Mouse (Mus musculus) thymus, adult 2 months (tissue): ENCODE measurements around the gene Atp5h. TPM values are rescaled to one million over a fixed set of nuclear protein-coding genes. Genes with fewer than 3 reads are reported as not detected.
"Not testable (repeated sequence)": the region's sequence is repeated elsewhere in the genome, so short reads cannot be mapped to it uniquely, and the experiment has no call there.

ENCODE experiments used
- DNase-seq: peaks from one replicate; pipeline ENCODE4 v3.0.0; 2021
- H3K27ac ChIP-seq: fragments of 200-500 bp; 2 replicates; pipeline ENCODE4 v1.5.1; 2012; ENCODE audit warnings: low read length, control low read depth; ENCODE audit not compliant: control insufficient read depth, insufficient read depth
- H3K27me3 ChIP-seq: fragments of 200-500 bp; 2 replicates; pipeline ENCODE4 v1.6.1; 2012; ENCODE audit warnings: mild to moderate bottlenecking, low read length, moderate library complexity, mixed read lengths; ENCODE audit not compliant: control insufficient read depth, insufficient read depth
- H3K36me3 ChIP-seq: fragments of 200-500 bp; 2 replicates; pipeline ENCODE4 v1.6.1; 2012; ENCODE audit warnings: mild to moderate bottlenecking, low read length, moderate library complexity; ENCODE audit not compliant: control insufficient read depth, insufficient read depth
- H3K4me1 ChIP-seq: fragments of 200-500 bp; replicated peaks from 2 replicates; pipeline ENCODE4 v1.6.1; 2012; ENCODE audit warnings: low read length; ENCODE audit not compliant: control insufficient read depth, insufficient read depth
- H3K4me3 ChIP-seq: fragments of 200-500 bp; 2 replicates; pipeline ENCODE4 v1.5.1; 2012; ENCODE audit warnings: mild to moderate bottlenecking, low read length, control low read depth, moderate library complexity; ENCODE audit not compliant: control insufficient read depth, insufficient read depth
- CTCF ChIP-seq: fragments of 200-500 bp; IDR thresholded peaks from 2 replicates; pipeline ENCODE4 v1.5.1; 2012; ENCODE audit warnings: mild to moderate bottlenecking, control low read depth, low read length, moderate library complexity, borderline replicate concordance; ENCODE audit not compliant: control insufficient read depth, poor library complexity, insufficient read depth; ENCODE audit errors: extremely low read depth
- POLR2A ChIP-seq: fragments of 200-500 bp; IDR thresholded peaks from 2 replicates; pipeline ENCODE4 v1.6.1; 2012; ENCODE audit warnings: mild to moderate bottlenecking, low read length, control low read depth, moderate library complexity; ENCODE audit not compliant: control insufficient read depth, poor library complexity, insufficient read depth; ENCODE audit errors: extremely low read depth
- WGBS: fragments of 180-500 bp; shearing (Covaris S2); methylation state at CpG from one replicate; pipeline ENCODE4 v1.1.7; 2018; 5-methylcytosine and 5-hydroxymethylcytosine counted together
- polyA plus RNA-seq: library from polyadenylated mRNA; depleted of rRNA; stranded (reverse); fragments of >200 nt; gene quantifications from 2 replicates; pipeline ENCODE4 v1.2.3, GENCODE M21; 2012

The Atp5h gene
- polyA plus RNA-seq, 1 experiment, result 155 TPM

GRCm38 (mm10) chr11:115391358-115391757 lies 28.4 kb downstream of the Atp5h start:
- Histone ChIP-seq H3K36me3 (no peaks in the 10 kb centered on the region), H3K27ac (no peak overlapping the region), H3K27me3 (no peaks in the 10 kb centered on the region), H3K4me1 (no peaks in the 10 kb centered on the region), H3K4me3 (no peak overlapping the region)
- no peak for TF ChIP-seq POLR2A
- no peak for TF ChIP-seq CTCF
- DNase-seq, result no peak
- 97% methylated on average over 7 of the region's 7 CpGs for WGBS

GRCm38 (mm10) chr11:115386859-115387258 lies 32.9 kb downstream of the Atp5h start:
- not testable (repeated sequence) for DNase-seq, H3K36me3 ChIP-seq, H3K4me1 ChIP-seq, H3K27ac ChIP-seq, H3K27me3 ChIP-seq, H3K4me3 ChIP-seq
- 67% methylated on average over 3 of the region's 3 CpGs for WGBS

- Histone ChIP-seq H3K4me3 (no peak overlapping the region), H3K27me3 (peaks cover 10% of the 10 kb centered on the region; the same call in 1 of the 2 replicates)
These were observed 35.2 kb downstream of the Atp5h start for GRCm38 (mm10) chr11:115384587-115384986.

GRCm38 (mm10) chr11:115383701-115384474 lies 35.9 kb downstream of the Atp5h start:
- Histone ChIP-seq H3K27me3 (peaks cover 10% of the 10 kb centered on the region; the same call in 1 of the 2 replicates), H3K36me3 (no peaks in the 10 kb centered on the region), H3K27ac (no peak overlapping the region), H3K4me3 (no peak overlapping the region), H3K4me1 (peaks cover 10% of the 10 kb centered on the region)
- DNase-seq, result no peak
- 70% methylated on average over 16 of the region's 16 CpGs for WGBS
- TF ChIP-seq POLR2A, result no peak
- TF ChIP-seq CTCF, result no peak

More at GRCm38 (mm10) chr11:115384587-115384986, 35.2 kb downstream of the Atp5h start:
- WGBS, result 100% methylated on average over 5 of the region's 5 CpGs
- no peak for DNase-seq
- no peak for TF ChIP-seq CTCF
- no peak for TF ChIP-seq POLR2A
- peaks cover 10% of the 10 kb centered on the region for H3K4me1 ChIP-seq
- no peaks in the 10 kb centered on the region for H3K36me3 ChIP-seq
- no peak overlapping the region for H3K27ac ChIP-seq

- WGBS, result 70% methylated on average over 5 of the region's 5 CpGs
- Histone ChIP-seq H3K36me3 (no peaks in the 10 kb centered on the region), H3K4me3 (no peak overlapping the region), H3K27me3 (peaks cover 10% of the 10 kb centered on the region; the same call in 1 of the 2 replicates), H3K4me1 (peaks cover 10% of the 10 kb centered on the region), H3K27ac (no peak overlapping the region)
- DNase-seq, result no peak
- no peak for TF ChIP-seq CTCF
- no peak for TF ChIP-seq POLR2A
These were observed 36.9 kb downstream of the Atp5h start for GRCm38 (mm10) chr11:115382891-115383290.

- DNase-seq, result peak; percentile 63
- no peak within 1 kb of the TSS for H3K27ac ChIP-seq
- 3% methylated on average over 76 of the region's 76 CpGs for WGBS
- H3K4me3 ChIP-seq, result peak within 1 kb of the TSS; percentile 56
- no peak; the same call in 1 of the 2 replicates for TF ChIP-seq CTCF
- peaks cover 10% of the 10 kb centered on the region for H3K4me1 ChIP-seq
- no peaks in the 10 kb centered on the region for H3K36me3 ChIP-seq
- peaks cover 10% of the 10 kb centered on the region; the same call in 1 of the 2 replicates for H3K27me3 ChIP-seq
These were observed 37.8 kb downstream of the Atp5h start, which contains the start of gene Cdr2l for GRCm38 (mm10) chr11:115381743-115382539. Gene Cdr2l (plus strand): TSS chr11:115381916.

GRCm38 (mm10) chr11:115381276-115381675 lies 38.5 kb downstream of the Atp5h start:
- H3K4me3 ChIP-seq, result no peak overlapping the region
- no peak overlapping the region for H3K27ac ChIP-seq
- peaks cover 10% of the 10 kb centered on the region for H3K4me1 ChIP-seq
- WGBS, result 72% methylated on average over 9 of the region's 9 CpGs
- H3K27me3 ChIP-seq, result peaks cover 10% of the 10 kb centered on the region; the same call in 1 of the 2 replicates
- TF ChIP-seq CTCF (no peak), POLR2A (no peak)
- no peaks in the 10 kb centered on the region for H3K36me3 ChIP-seq
- no peak for DNase-seq
